Mouse (Mus musculus): Measurements from ENCODE around the gene Apln. TPM values are rescaled to one million over a fixed set of nuclear protein-coding genes. Genes with fewer than 3 reads are reported as not detected.
A peak's percentile ranks its signal among the peaks of the same experiment; 100 is the strongest.

The Apln gene
- polyA plus RNA-seq, 1 experiment from 2014 or later: 11.6 TPM

GRCm38 (mm10) chrX:48046315-48046714 lies 11.7 kb upstream of the Apln start:
- Histone ChIP-seq H3K4me3 (no peak overlapping the region), H3K27me3 (no peaks in the 10 kb centered on the region; the same call in 1 of the 2 replicates), H3K4me1 (no peaks in the 10 kb centered on the region), H3K27ac (no peak overlapping the region), H3K9me3 (no peaks in the 10 kb centered on the region), H3K4me2 (no peak overlapping the region), H3K9ac (no peak overlapping the region), H3K36me3 (no peaks in the 10 kb centered on the region)
- ATAC-seq (ENCODE audit: insufficient number of reproducible peaks, low FRiP score, low TSS enrichment, low read depth): no peak
- WGBS: 67% methylated on average over 2 of the region's 2 CpGs

- Histone ChIP-seq H3K27ac (no peak overlapping the region), H3K4me2 (no peak overlapping the region), H3K36me3 (no peaks in the 10 kb centered on the region), H3K9me3 (no peaks in the 10 kb centered on the region), H3K4me1 (no peaks in the 10 kb centered on the region), H3K27me3 (no peaks in the 10 kb centered on the region; the same call in 1 of the 2 replicates), H3K9ac (no peak overlapping the region), H3K4me3 (no peak overlapping the region)
- no peak for ATAC-seq (ENCODE audit: insufficient number of reproducible peaks, low FRiP score, low TSS enrichment, low read depth)
- 71% methylated on average over 1 of the region's 1 CpGs for WGBS
Measured at GRCm38 (mm10) chrX:48044261-48044660, 9.6 kb upstream of the Apln start.

GRCm38 (mm10) chrX:48042748-48043147 lies 8.1 kb upstream of the Apln start:
- no peaks in the 10 kb centered on the region; the same call in 1 of the 2 replicates for H3K27me3 ChIP-seq
- H3K9me3 ChIP-seq: no peaks in the 10 kb centered on the region
- no peak overlapping the region for H3K9ac ChIP-seq
- H3K36me3 ChIP-seq: no peaks in the 10 kb centered on the region
- no peak for ATAC-seq (ENCODE audit: insufficient number of reproducible peaks, low FRiP score, low TSS enrichment, low read depth)
- no peaks in the 10 kb centered on the region for H3K4me1 ChIP-seq
- no peak overlapping the region for H3K27ac ChIP-seq
- no peak overlapping the region for H3K4me2 ChIP-seq
- WGBS: 63% methylated on average over 4 of the region's 4 CpGs
- no peak overlapping the region for H3K4me3 ChIP-seq

GRCm38 (mm10) chrX:48040379-48040778 lies 5.7 kb upstream of the Apln start:
- ATAC-seq (ENCODE audit: insufficient number of reproducible peaks, low FRiP score, low TSS enrichment, low read depth): no peak

GRCm38 (mm10) chrX:48033766-48034143 lies 898 bp downstream of the Apln start:
- Histone ChIP-seq H3K9ac (peak overlapping the region; percentile 36; the same call in 1 of the 2 replicates), H3K27ac (no peak overlapping the region), H3K27me3 (0 out of 2 replicates have a peak, but pooled peaks cover 3% of the 10 kb centered on the region), H3K36me3 (no peaks in the 10 kb centered on the region), H3K4me3 (peak overlapping the region; percentile 49), H3K9me3 (no peaks in the 10 kb centered on the region), H3K4me1 (peaks cover 4% of the 10 kb centered on the region), H3K4me2 (peak overlapping the region; percentile 67)
- WGBS: 27% methylated on average over 11 of the region's 11 CpGs
- ATAC-seq (ENCODE audit: insufficient number of reproducible peaks, low FRiP score, low TSS enrichment, low read depth): 0 out of 2 replicates have a peak, but pooled peaks have one; percentile 6

More at GRCm38 (mm10) chrX:48040379-48040778, 5.7 kb upstream of the Apln start:
- Histone ChIP-seq H3K27me3 (peaks cover 3% of the 10 kb centered on the region; the same call in 1 of the 2 replicates), H3K27ac (no peak overlapping the region), H3K4me2 (no peak overlapping the region), H3K9ac (no peak overlapping the region), H3K4me1 (no peaks in the 10 kb centered on the region), H3K36me3 (no peaks in the 10 kb centered on the region), H3K9me3 (no peaks in the 10 kb centered on the region), H3K4me3 (no peak overlapping the region)
- 76% methylated on average over 3 of the region's 3 CpGs for WGBS

GRCm38 (mm10) chrX:48033024-48033423 lies 1.6 kb downstream of the Apln start:
- H3K4me1 ChIP-seq: peaks cover 4% of the 10 kb centered on the region
- 70% methylated on average over 3 of the region's 3 CpGs for WGBS
- ATAC-seq (ENCODE audit: insufficient number of reproducible peaks, low FRiP score, low TSS enrichment, low read depth): no peak
- peak overlapping the region; percentile 67 for H3K4me2 ChIP-seq
- H3K27ac ChIP-seq: no peak overlapping the region
- H3K4me3 ChIP-seq: peak overlapping the region; percentile 49
- no peaks in the 10 kb centered on the region for H3K9me3 ChIP-seq
- H3K27me3 ChIP-seq: 0 out of 2 replicates have a peak, but pooled peaks cover 3% of the 10 kb centered on the region
- no peaks in the 10 kb centered on the region for H3K36me3 ChIP-seq
- H3K9ac ChIP-seq: no peak overlapping the region

GRCm38 (mm10) chrX:48031866-48032265 lies 2.8 kb downstream of the Apln start:
- Histone ChIP-seq H3K27me3 (0 out of 2 replicates have a peak, but pooled peaks cover 3% of the 10 kb centered on the region), H3K9me3 (no peaks in the 10 kb centered on the region), H3K4me1 (peaks cover 4% of the 10 kb centered on the region), H3K4me2 (no peak overlapping the region), H3K9ac (no peak overlapping the region), H3K36me3 (no peaks in the 10 kb centered on the region), H3K27ac (no peak overlapping the region), H3K4me3 (no peak overlapping the region)
- ATAC-seq (ENCODE audit: insufficient number of reproducible peaks, low FRiP score, low TSS enrichment, low read depth): no peak
- 75% methylated on average over 5 of the region's 5 CpGs for WGBS

GRCm38 (mm10) chrX:48030593-48030992 lies 4.1 kb downstream of the Apln start:
- no peak for ATAC-seq (ENCODE audit: insufficient number of reproducible peaks, low FRiP score, low TSS enrichment, low read depth)

GRCm38 (mm10) chrX:48022811-48023210 lies 11.8 kb downstream of the Apln start:
- no peak for ATAC-seq (ENCODE audit: insufficient number of reproducible peaks, low FRiP score, low TSS enrichment, low read depth)
- no peak overlapping the region for H3K4me3 ChIP-seq
- no peaks in the 10 kb centered on the region for H3K4me1 ChIP-seq
- H3K4me2 ChIP-seq: no peak overlapping the region
- no peaks in the 10 kb centered on the region for H3K36me3 ChIP-seq
- H3K9ac ChIP-seq: no peak overlapping the region
- H3K27ac ChIP-seq: no peak overlapping the region
- H3K9me3 ChIP-seq: no peaks in the 10 kb centered on the region
- WGBS: 65% methylated on average over 1 of the region's 1 CpGs
- peaks cover 8% of the 10 kb centered on the region; the same call in 1 of the 2 replicates for H3K27me3 ChIP-seq

More at GRCm38 (mm10) chrX:48030593-48030992, 4.1 kb downstream of the Apln start:
- Histone ChIP-seq H3K27me3 (no peaks in the 10 kb centered on the region), H3K9me3 (no peaks in the 10 kb centered on the region), H3K27ac (no peak overlapping the region), H3K4me1 (peaks cover 4% of the 10 kb centered on the region), H3K9ac (no peak overlapping the region), H3K4me2 (no peak overlapping the region), H3K4me3 (no peak overlapping the region), H3K36me3 (no peaks in the 10 kb centered on the region)
- 89% methylated on average over 3 of the region's 3 CpGs for whole genome bisulfite sequencing

- no peaks in the 10 kb centered on the region for H3K36me3 ChIP-seq
- no peak overlapping the region for H3K27ac ChIP-seq
- H3K4me3 ChIP-seq: no peak overlapping the region
- H3K27me3 ChIP-seq: peaks cover 11% of the 10 kb centered on the region; the same call in 1 of the 2 replicates
- H3K4me2 ChIP-seq: no peak overlapping the region
- no peak for ATAC-seq (ENCODE audit: insufficient number of reproducible peaks, low FRiP score, low TSS enrichment, low read depth)
- no peaks in the 10 kb centered on the region for H3K4me1 ChIP-seq
- H3K9me3 ChIP-seq: no peaks in the 10 kb centered on the region
- no peak overlapping the region for H3K9ac ChIP-seq
- whole genome bisulfite sequencing: 18% methylated on average over 5 of the region's 5 CpGs
Measured at GRCm38 (mm10) chrX:48019940-48020339, 14.7 kb downstream of the Apln start.

- Histone ChIP-seq H3K9ac (no peak overlapping the region), H3K9me3 (no peaks in the 10 kb centered on the region), H3K4me3 (no peak overlapping the region), H3K4me1 (no peaks in the 10 kb centered on the region), H3K36me3 (no peaks in the 10 kb centered on the region), H3K27me3 (peaks cover 11% of the 10 kb centered on the region; the same call in 1 of the 2 replicates), H3K4me2 (no peak overlapping the region), H3K27ac (no peak overlapping the region)
- WGBS: 43% methylated on average over 15 of the region's 15 CpGs
- no peak for ATAC-seq (ENCODE audit: insufficient number of reproducible peaks, low FRiP score, low TSS enrichment, low read depth)
Measured at GRCm38 (mm10) chrX:48019359-48019758, 15.3 kb downstream of the Apln start.

- 56% methylated on average over 7 of the region's 7 CpGs for WGBS
- Histone ChIP-seq H3K9ac (no peak overlapping the region), H3K27me3 (peaks cover 11% of the 10 kb centered on the region; the same call in 1 of the 2 replicates), H3K9me3 (no peaks in the 10 kb centered on the region), H3K4me3 (no peak overlapping the region), H3K4me2 (no peak overlapping the region), H3K27ac (no peak overlapping the region), H3K4me1 (no peaks in the 10 kb centered on the region), H3K36me3 (no peaks in the 10 kb centered on the region)
- no peak for ATAC-seq (ENCODE audit: insufficient number of reproducible peaks, low FRiP score, low TSS enrichment, low read depth)
Measured at GRCm38 (mm10) chrX:48016906-48017601, 17.6 kb downstream of the Apln start.

Data from limb, embryonic 15.5 days (tissue).